Mouse (Mus musculus) kidney, postnatal 0 days (tissue): ENCODE results near the gene Psmd5. TPM values are rescaled to one million over a fixed set of nuclear protein-coding genes. Genes with fewer than 3 reads are reported as not detected.

ENCODE experiments used
- ATAC-seq: fragments of 200-750 bp; cut with Nextera tagmentation; replicated peaks from 2 replicates; pipeline ENCODE4 v1.8.0; 2017; ENCODE audit warnings: low read depth, moderate number of reproducible peaks, moderate TSS enrichment, moderate library complexity; ENCODE audit not compliant: low FRiP score
- DNase-seq: peaks from one replicate; pipeline ENCODE4 v3.0.0-alpha.2; 2016; ENCODE audit warnings: low spot score
- H3K27ac ChIP-seq: fragments of 300-500 bp; sonication (generic); 2 replicates; pipeline ENCODE4 v1.5.1; 2014; ENCODE audit warnings: mild to moderate bottlenecking
- H3K27me3 ChIP-seq: fragments of 300-500 bp; sonication (generic); 2 replicates; pipeline ENCODE4 v1.6.1; 2014; ENCODE audit warnings: low read length, mixed read lengths; ENCODE audit not compliant: insufficient read depth
- H3K36me3 ChIP-seq: fragments of 300-500 bp; sonication (generic); 2 replicates; pipeline ENCODE4 v1.6.1; 2014; ENCODE audit warnings: low read length, mixed read lengths; ENCODE audit not compliant: insufficient read depth
- H3K4me1 ChIP-seq: fragments of 300-500 bp; sonication (generic); replicated peaks from 2 replicates; pipeline ENCODE4 v1.6.1; 2014; ENCODE audit warnings: antibody characterized with exemption, low read length, mixed read lengths; ENCODE audit not compliant: insufficient read depth
- H3K4me2 ChIP-seq: fragments of 300-500 bp; sonication (generic); 2 replicates; pipeline ENCODE4 v1.6.1; 2014; ENCODE audit warnings: mild to moderate bottlenecking, low read length, moderate library complexity, mixed read lengths
- H3K4me3 ChIP-seq: fragments of 300-500 bp; sonication (generic); replicated peaks from 2 replicates; pipeline ENCODE4 v1.5.1; 2014; ENCODE audit warnings: low read depth, low read length
- H3K9ac ChIP-seq: fragments of 300-500 bp; sonication (generic); 2 replicates; pipeline ENCODE4 v1.6.1; 2014; ENCODE audit warnings: low read depth, low read length
- H3K9me3 ChIP-seq: fragments of 300-500 bp; sonication (generic); replicated peaks from 2 replicates; pipeline ENCODE4 v1.6.1; 2016; ENCODE audit warnings: low read length, inconsistent platforms, mixed read lengths
- CTCF ChIP-seq: IDR thresholded peaks from 2 replicates; pipeline ENCODE4 v1.5.1; 2016; ENCODE audit warnings: antibody characterized with exemption, low read depth, mild to moderate bottlenecking, moderate library complexity
- WGBS: fragments of 180-500 bp; shearing (Covaris S2); extraction: QIAGEN DNeasy Blood & Tissue Kit; methylation state at CpG from one replicate; pipeline ENCODE4 v1.1.7; 2014; 5-methylcytosine and 5-hydroxymethylcytosine counted together
- polyA plus RNA-seq: library from polyadenylated mRNA; unstranded; fragments of >200 nt; fragmentation: Nextera tagmentation; extraction: Ambion mirVana; gene quantifications from 2 replicates; pipeline ENCODE4 v1.2.1, GENCODE M21; 2015

The Psmd5 gene
- polyA plus RNA-seq, 1 experiment from 2014 or later, result 92.0 TPM

GRCm38 (mm10) chr2:34801516-34802482 is 73.0 kb downstream of the Psmd5 start:
- Histone ChIP-seq H3K4me1 (peaks cover 7% of the 10 kb centered on the region; the same call in 1 of the 2 replicates), H3K27ac (peak overlapping the region; percentile 94), H3K9ac (peak overlapping the region; percentile 83), H3K4me3 (peak overlapping the region; percentile 66), H3K9me3 (no peaks in the 10 kb centered on the region), H3K36me3 (peaks cover 4% of the 10 kb centered on the region; the same call in 1 of the 2 replicates), H3K4me2 (peak overlapping the region; percentile 63), H3K27me3 (no peaks in the 10 kb centered on the region)
- DNase-seq (peak; percentile 99), ATAC-seq (peak; percentile 95)
- TF ChIP-seq CTCF, result peak; percentile 49
- 6% methylated on average over 39 of the region's 39 CpGs for WGBS

- H3K9ac ChIP-seq, result no peak overlapping the region
- WGBS, result 81% methylated on average over 7 of the region's 7 CpGs
- no peak for TF ChIP-seq CTCF
Measured at GRCm38 (mm10) chr2:34800371-34800770, 74.4 kb downstream of the Psmd5 start.

More at GRCm38 (mm10) chr2:34800371-34800770, 74.4 kb downstream of the Psmd5 start:
- Histone ChIP-seq H3K4me1 (peaks cover 7% of the 10 kb centered on the region; the same call in 1 of the 2 replicates), H3K27me3 (no peaks in the 10 kb centered on the region), H3K27ac (peak overlapping the region; percentile 85), H3K4me3 (peak overlapping the region; percentile 67), H3K4me2 (peak overlapping the region; percentile 81), H3K9me3 (no peaks in the 10 kb centered on the region), H3K36me3 (0 out of 2 replicates have a peak, but pooled peaks cover 8% of the 10 kb centered on the region)
- ATAC-seq (no peak), DNase-seq (no peak)

Other genes starting within 250 kb of the Psmd5 start
- gene Gapvd1, start 119.7 kb downstream of the Psmd5 start, polyA plus RNA-seq, result 56.6 and 58.7 TPM in 2 replicates
- gene Hspa5, start 103.0 kb downstream of the Psmd5 start, polyA plus RNA-seq, result 688 and 780 TPM in 2 replicates
- 30.8 and 33.3 TPM in 2 replicates for gene Rabepk, start 75.1 kb downstream of the Psmd5 start, polyA plus RNA-seq
- 61.0 and 65.8 TPM in 2 replicates for gene Fbxw2, start 48.7 kb downstream of the Psmd5 start, polyA plus RNA-seq
- gene Gm34653, start 42.0 kb downstream of the Psmd5 start, polyA plus RNA-seq, result not detected in 2 replicates
- gene Cutal, start 572 bp downstream of the Psmd5 start, polyA plus RNA-seq, result 19.0 and 19.3 TPM in 2 replicates
- 6.8 and 8.7 TPM in 2 replicates for gene Phf19, start 39.1 kb upstream of the Psmd5 start, polyA plus RNA-seq
- gene Traf1, start 86.8 kb upstream of the Psmd5 start, polyA plus RNA-seq, result 18.6 and 20.6 TPM in 2 replicates
- 0.16 and 0.19 TPM in 2 replicates for gene Hc, start 186.5 kb upstream of the Psmd5 start, polyA plus RNA-seq
- gene AI182371, start 226.6 kb upstream of the Psmd5 start, polyA plus RNA-seq, result 0.15 and 0.30 TPM in 2 replicates
- gene Cntrl, start 234.5 kb upstream of the Psmd5 start, polyA plus RNA-seq, result 16.3 and 16.5 TPM in 2 replicates